Mouse (Mus musculus) olfactory bulb, adult 2 months (tissue): ENCODE data around the gene Ptpn14.

Experiments used
- CTCF ChIP-seq: fragments of 200-500 bp; IDR thresholded peaks from 2 replicates; pipeline ENCODE4 v1.5.1; 2012; ENCODE audit warnings: low read depth, mild to moderate bottlenecking, low read length, moderate library complexity; ENCODE audit not compliant: insufficient read depth
- POLR2A ChIP-seq: fragments of 200-500 bp; IDR thresholded peaks from 2 replicates; pipeline ENCODE4 v1.6.1; 2012; ENCODE audit warnings: mild to moderate bottlenecking, low read depth, low read length, moderate library complexity; ENCODE audit not compliant: insufficient read depth

DNA sequence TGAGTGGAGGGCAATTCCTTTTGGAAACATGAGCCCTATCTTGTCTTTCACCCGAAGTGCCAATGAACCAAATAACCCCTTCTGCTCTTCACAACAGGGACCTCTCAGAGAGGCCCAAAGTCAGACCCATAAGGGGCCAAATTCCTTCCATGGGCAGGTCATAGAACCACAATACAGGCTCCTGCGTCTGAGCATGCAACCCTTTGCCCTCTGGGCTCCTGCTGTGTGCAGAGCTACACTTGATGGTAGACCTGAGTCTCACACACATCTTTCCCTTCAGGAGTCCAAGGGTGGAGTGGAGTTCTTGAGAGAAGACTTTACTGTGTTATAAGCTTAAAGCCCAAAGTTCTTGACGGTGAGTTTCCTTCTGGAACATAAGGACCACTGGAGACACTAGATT lies 51.2 kb downstream of the Ptpn14 start:
- no peak for TF ChIP-seq POLR2A
- TF ChIP-seq CTCF, result no peak
